Mouse (Mus musculus) left cerebral cortex, postnatal 4 days (tissue): ENCODE data around the gene AK157302. TPM values are rescaled to one million over a fixed set of nuclear protein-coding genes. Genes with fewer than 3 reads are reported as not detected.

Experiments
- DNase-seq: peaks from one replicate; pipeline ENCODE4 v3.0.0-alpha.2; 2022
- intact Hi-C: fragments of 180-260 bp; cut with DNase I; formaldehyde crosslinking; loops from one replicate; pipeline ENCODE4 v1.15.1; 2025
- microRNA-seq: library from miRNA; unstranded; fragments of <30 nt; microRNA quantifications from one replicate; pipeline ENCODE4 v1.2.0, GENCODE M21; 2022
- total RNA-seq, 2 experiments: library from RNA; stranded (reverse); gene quantifications; 2 replicates each; pipeline ENCODE4 v1.2.3; 2021

The AK157302 gene
- total RNA-seq, 2 experiments from 2014 or later = 11.3 to 14.5 TPM

GRCm38 (mm10) chr13:21542708-21543107 is 47.7 kb downstream of the AK157302 start, which contains the start of gene Olfr1366:
Gene Olfr1366, minus strand, starts transcription at chr13:21542808.
- DNase-seq = no peak
- intact Hi-C loops = no loop called here

Small RNA genes within 50 kb of the gene (microRNA-seq; reads per million reads assigned to microRNA genes)
- gene Mir1896 = not detected

Other genes starting within 250 kb of the AK157302 start
- gene Gpx5, start 202.5 kb upstream of the AK157302 start, total RNA-seq = not detected
- not detected for gene Gpx6, start 183.1 kb upstream of the AK157302 start, total RNA-seq
- gene Olfr1367, start 148.3 kb upstream of the AK157302 start, total RNA-seq = not detected
- gene Zscan12, start 132.4 kb upstream of the AK157302 start, total RNA-seq = 10 to 100 TPM; 11.0 to 11.3 TPM
- gene Zkscan3, start 92.5 kb upstream of the AK157302 start, total RNA-seq = 10 to 100 TPM; 49.4 to 56.1 TPM
- gene Pgbd1, start 54.2 kb upstream of the AK157302 start, total RNA-seq = 1 to 10 TPM; 1.3 to 2.2 TPM
- 10 to 100 TPM; 27.0 to 28.7 TPM for gene Zscan26, start 41.5 kb upstream of the AK157302 start, total RNA-seq
- gene Nkapl, start 26.7 kb upstream of the AK157302 start, total RNA-seq = 1 to 10 TPM in 1 of 2 experiments, under 1 TPM in 1; 0.97 to 1.5 TPM
- 1 to 10 TPM; 7.8 to 8.8 TPM for gene Zkscan4, start 16.3 kb upstream of the AK157302 start, total RNA-seq
- gene Gm10065, start 15.8 kb upstream of the AK157302 start, total RNA-seq = not detected
- 10 to 100 TPM; 36.2 to 49.5 TPM for gene Gm11273, start 6.2 kb downstream of the AK157302 start, total RNA-seq
- gene Zkscan8, start 35.9 kb downstream of the AK157302 start, total RNA-seq = 10 to 100 TPM; 13.7 to 13.9 TPM
- not detected for gene Olfr1366, start 47.6 kb downstream of the AK157302 start, total RNA-seq
- not detected for gene Olfr1535, start 64.7 kb downstream of the AK157302 start, total RNA-seq
- not detected for gene Olfr1364, start 86.5 kb downstream of the AK157302 start, total RNA-seq
- not detected for gene Olfr1362, start 118.8 kb downstream of the AK157302 start, total RNA-seq
- gene Olfr11, start 147.3 kb downstream of the AK157302 start, total RNA-seq = not detected
- not detected for gene Olfr1361, start 168.2 kb downstream of the AK157302 start, total RNA-seq
- gene Olfr1360, start 182.2 kb downstream of the AK157302 start, total RNA-seq = not detected
- not detected for gene Olfr1359, start 202.9 kb downstream of the AK157302 start, total RNA-seq
- gene Hist1h2bl, start 220.9 kb downstream of the AK157302 start, total RNA-seq = 100 to 1,000 TPM; 112 to 115 TPM
- gene Hist1h2ai, start 221.2 kb downstream of the AK157302 start, total RNA-seq = 100 to 1,000 TPM; 129 to 178 TPM
- 100 to 1,000 TPM; 159 to 180 TPM for gene Hist1h3h, start 222.4 kb downstream of the AK157302 start, total RNA-seq
- 10 to 100 TPM; 34.8 to 37.4 TPM for gene Hist1h2bm, start 226.8 kb downstream of the AK157302 start, total RNA-seq
- 10 to 100 TPM; 35.9 to 46.7 TPM for gene Hist1h4j, start 239.8 kb downstream of the AK157302 start, total RNA-seq